ENCODE assay signal across 8 mouse cellular contexts in the genomic region with DNA sequence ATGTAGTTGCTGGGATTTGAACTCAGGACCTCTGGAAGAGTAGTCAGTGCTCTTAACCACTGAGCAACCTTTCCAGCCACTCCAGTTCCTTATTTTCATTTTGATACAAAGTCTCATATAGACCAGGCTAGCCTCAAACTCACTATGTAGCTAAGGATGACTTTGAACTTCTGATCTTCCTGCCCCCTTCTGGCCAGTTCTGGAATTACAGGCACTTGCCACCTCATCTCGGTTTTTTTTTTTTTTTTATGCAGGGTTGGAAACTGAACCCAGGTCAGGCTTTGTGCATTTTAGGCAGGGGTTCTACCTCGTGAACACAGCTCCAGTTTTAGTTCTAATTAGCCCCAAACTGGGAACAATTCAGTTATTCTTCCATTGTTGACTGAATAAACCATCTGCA. TPM values are rescaled to one million over a fixed set of nuclear protein-coding genes. Genes with fewer than 3 reads are reported as not detected.
DNase-seq lines count a peak whose midpoint lies in the region; ATAC-seq and TF ChIP-seq lines count a peak whose summit lies in the region.

No protein-coding gene starts in this region.

- H3K4me3 ChIP-seq in forebrain, postnatal 0 days (ENCODE audit: low read depth, low read length) = no peak overlapping the region
- H3K4me3 ChIP-seq in forebrain, embryonic 15.5 days = no peak overlapping the region
- no peak overlapping the region for H3K4me3 ChIP-seq in midbrain, postnatal 0 days (ENCODE audit: low read depth, low read length)
- no peak overlapping the region for H3K4me3 ChIP-seq in midbrain, embryonic 15.5 days
- no peak overlapping the region for H3K4me3 ChIP-seq in cerebellum, adult 2 months (replicated peaks; ENCODE audit: insufficient read depth, low read depth, low read length)

- H3K36me3 ChIP-seq in forebrain, postnatal 0 days (ENCODE audit: insufficient read depth) = no peaks in the 10 kb centered on the region
- H3K36me3 ChIP-seq in forebrain, embryonic 15.5 days = no peaks in the 10 kb centered on the region
- no peaks in the 10 kb centered on the region for H3K36me3 ChIP-seq in midbrain, postnatal 0 days (ENCODE audit: insufficient read depth, low read length)
- H3K36me3 ChIP-seq in midbrain, embryonic 15.5 days (replicated peaks) = no peaks in the 10 kb centered on the region

- H3K27me3 ChIP-seq in forebrain, postnatal 0 days (ENCODE audit: insufficient read depth, low read length) = no peaks in the 10 kb centered on the region
- no peaks in the 10 kb centered on the region for H3K27me3 ChIP-seq in forebrain, embryonic 15.5 days
- no peaks in the 10 kb centered on the region for H3K27me3 ChIP-seq in midbrain, postnatal 0 days (ENCODE audit: insufficient read depth, low read length)
- H3K27me3 ChIP-seq in midbrain, embryonic 15.5 days (replicated peaks) = no peaks in the 10 kb centered on the region
- no peaks in the 10 kb centered on the region for H3K27me3 ChIP-seq in cerebellum, adult 2 months (ENCODE audit: control insufficient read depth, insufficient read depth, low read length)

- H3K27ac ChIP-seq in forebrain, postnatal 0 days (ENCODE audit: low read depth, low read length) = no peak overlapping the region
- no peak overlapping the region for H3K27ac ChIP-seq in forebrain, embryonic 15.5 days (replicated peaks)
- no peak overlapping the region for H3K27ac ChIP-seq in midbrain, postnatal 0 days (ENCODE audit: low read depth, low read length)
- H3K27ac ChIP-seq in midbrain, embryonic 15.5 days = no peak overlapping the region
- no peak overlapping the region for H3K27ac ChIP-seq in cerebellum, adult 2 months (ENCODE audit: insufficient read depth, low read length)

- no peak overlapping the region for H3K4me2 ChIP-seq in forebrain, postnatal 0 days (ENCODE audit: low read depth)
- no peak overlapping the region for H3K4me2 ChIP-seq in forebrain, embryonic 15.5 days (replicated peaks)
- H3K4me2 ChIP-seq in midbrain, postnatal 0 days (ENCODE audit: low read depth, low read length, poor library complexity, severe bottlenecking) = no peak overlapping the region
- H3K4me2 ChIP-seq in midbrain, embryonic 15.5 days = no peak overlapping the region

- peak; percentile 71 for TF ChIP-seq CTCF in forebrain, postnatal 0 days (IDR thresholded peaks at IDR 0.05; ENCODE audit: low read depth)
- TF ChIP-seq CTCF in midbrain, postnatal 0 days (IDR thresholded peaks at IDR 0.05) = peak; percentile 74
- peak; percentile 43; the same call in 1 of the 2 replicates for TF ChIP-seq CTCF in cerebellum, adult 2 months (IDR thresholded peaks at IDR 0.05; ENCODE audit: borderline replicate concordance, insufficient read depth, low read depth, low read length)

- H3K9me3 ChIP-seq in forebrain, postnatal 0 days (ENCODE audit: low read length) = no peaks in the 10 kb centered on the region
- H3K9me3 ChIP-seq in forebrain, embryonic 15.5 days = no peaks in the 10 kb centered on the region
- H3K9me3 ChIP-seq in midbrain, postnatal 0 days (ENCODE audit: low read length) = no peaks in the 10 kb centered on the region
- no peaks in the 10 kb centered on the region for H3K9me3 ChIP-seq in midbrain, embryonic 15.5 days

- no peaks in the 10 kb centered on the region for H3K4me1 ChIP-seq in forebrain, postnatal 0 days (ENCODE audit: insufficient read depth)
- H3K4me1 ChIP-seq in forebrain, embryonic 15.5 days = peaks cover 12% of the 10 kb centered on the region
- peaks cover 7% of the 10 kb centered on the region; the same call in 1 of the 2 replicates for H3K4me1 ChIP-seq in midbrain, postnatal 0 days (ENCODE audit: insufficient read depth, low read length)
- peaks cover 11% of the 10 kb centered on the region for H3K4me1 ChIP-seq in midbrain, embryonic 15.5 days
- H3K4me1 ChIP-seq in cerebellum, adult 2 months (ENCODE audit: control insufficient read depth, insufficient read depth, low read length) = no peaks in the 10 kb centered on the region

- peak; percentile 60 for DNase-seq in forebrain, postnatal 0 days
- peak; percentile 31 for DNase-seq in midbrain, postnatal 0 days (ENCODE audit: low spot score)
- peak; percentile 45 to 68 for DNase-seq in cerebellum, adult 2 months
- DNase-seq in kidney, postnatal 25 days = peak; percentile 71 to 88
- DNase-seq in natural killer cell, adult 2 months (ENCODE audit: low spot score in 2 of 2) = peak; percentile 62 to 70
- DNase-seq in urinary bladder, postnatal 36 days (ENCODE audit: low spot score in 2 of 2) = no peak

- ATAC-seq in forebrain, postnatal 0 days = no peak
- ATAC-seq in forebrain, embryonic 15.5 days (replicated peaks) = no peak
- no peak for ATAC-seq in midbrain, postnatal 0 days (ENCODE audit: low FRiP score)
- no peak for ATAC-seq in midbrain, embryonic 15.5 days (replicated peaks)

- no peak overlapping the region for H3K9ac ChIP-seq in forebrain, postnatal 0 days
- H3K9ac ChIP-seq in forebrain, embryonic 15.5 days (replicated peaks) = no peak overlapping the region
- H3K9ac ChIP-seq in midbrain, postnatal 0 days (replicated peaks; ENCODE audit: low read length, poor library complexity, severe bottlenecking) = no peak overlapping the region
- no peak overlapping the region for H3K9ac ChIP-seq in midbrain, embryonic 15.5 days

- WGBS in forebrain, postnatal 0 days = 19% methylated on average over 2 of the region's 2 CpGs
- WGBS in forebrain, embryonic 15.5 days = 19% methylated on average over 2 of the region's 2 CpGs
- WGBS in midbrain, postnatal 0 days = 25% methylated on average over 2 of the region's 2 CpGs
- 21% methylated on average over 2 of the region's 2 CpGs for WGBS in midbrain, embryonic 15.5 days
- WGBS in cerebellum, adult 2 months = 7% methylated on average over 2 of the region's 2 CpGs

- no peak for TF ChIP-seq POLR2A in cerebellum, adult 2 months (IDR thresholded peaks at IDR 0.05; ENCODE audit: borderline replicate concordance, insufficient read depth, low read length)

RNA-seq across cellular contexts. Expression of gene Tmbim6, which starts 23.1 kb away (rescaled TPM):
- total RNA-seq in forebrain, postnatal 0 days (2014; rRNA removed) = 203 and 234 TPM in 2 replicates
- 269 and 312 TPM in 2 replicates for polyA plus RNA-seq in forebrain, postnatal 0 days (2015; fragmentation: Nextera tagmentation; extraction: Ambion mirVana)
- polyA plus RNA-seq in forebrain, embryonic 15.5 days (2015; fragmentation: Nextera tagmentation; extraction: Ambion mirVana) = 250 and 263 TPM in 2 replicates
- 270 and 327 TPM in 2 replicates for total RNA-seq in midbrain, postnatal 0 days (2014; rRNA removed)
- polyA plus RNA-seq in midbrain, postnatal 0 days (2015; fragmentation: Nextera tagmentation; extraction: Ambion mirVana) = 327 and 348 TPM in 2 replicates
- 276 and 282 TPM in 2 replicates for polyA plus RNA-seq in midbrain, embryonic 15.5 days (2015; fragmentation: Nextera tagmentation; extraction: Ambion mirVana)
- polyA plus RNA-seq in cerebellum, adult 2 months (2012; rRNA removed) = 401 and 418 TPM in 2 replicates

RNA-seq across cellular contexts. Expression of gene Nckap5l, which starts 41.8 kb away (rescaled TPM):
- 12.3 and 17.6 TPM in 2 replicates for total RNA-seq in forebrain, postnatal 0 days (2014; rRNA removed)
- 7.9 and 10.3 TPM in 2 replicates for polyA plus RNA-seq in forebrain, postnatal 0 days (2015; fragmentation: Nextera tagmentation; extraction: Ambion mirVana)
- 11.0 and 12.4 TPM in 2 replicates for polyA plus RNA-seq in forebrain, embryonic 15.5 days (2015; fragmentation: Nextera tagmentation; extraction: Ambion mirVana)
- total RNA-seq in midbrain, postnatal 0 days (2014; rRNA removed) = 20.2 and 24.1 TPM in 2 replicates
- polyA plus RNA-seq in midbrain, postnatal 0 days (2015; fragmentation: Nextera tagmentation; extraction: Ambion mirVana) = 11.4 and 12.2 TPM in 2 replicates
- 13.4 and 15.6 TPM in 2 replicates for polyA plus RNA-seq in midbrain, embryonic 15.5 days (2015; fragmentation: Nextera tagmentation; extraction: Ambion mirVana)
- 12.3 TPM in 2 replicates for polyA plus RNA-seq in cerebellum, adult 2 months (2012; rRNA removed)

RNA-seq across cellular contexts. Expression of gene Fmnl3, which starts 45.5 kb away (rescaled TPM):
- 11.2 and 14.2 TPM in 2 replicates for total RNA-seq in forebrain, postnatal 0 days (2014; rRNA removed)
- polyA plus RNA-seq in forebrain, postnatal 0 days (2015; fragmentation: Nextera tagmentation; extraction: Ambion mirVana) = 7.3 and 8.6 TPM in 2 replicates
- 9.9 and 10.2 TPM in 2 replicates for polyA plus RNA-seq in forebrain, embryonic 15.5 days (2015; fragmentation: Nextera tagmentation; extraction: Ambion mirVana)
- total RNA-seq in midbrain, postnatal 0 days (2014; rRNA removed) = 13.5 and 15.5 TPM in 2 replicates
- polyA plus RNA-seq in midbrain, postnatal 0 days (2015; fragmentation: Nextera tagmentation; extraction: Ambion mirVana) = 8.5 and 9.8 TPM in 2 replicates
- polyA plus RNA-seq in midbrain, embryonic 15.5 days (2015; fragmentation: Nextera tagmentation; extraction: Ambion mirVana) = 9.1 and 10.0 TPM in 2 replicates
- 10.0 and 10.7 TPM in 2 replicates for polyA plus RNA-seq in cerebellum, adult 2 months (2012; rRNA removed)

RNA-seq across cellular contexts. Expression of gene Bcdin3d, which starts 58.7 kb away (rescaled TPM):
- total RNA-seq in forebrain, postnatal 0 days (2014; rRNA removed) = 12.1 and 17.5 TPM in 2 replicates
- polyA plus RNA-seq in forebrain, postnatal 0 days (2015; fragmentation: Nextera tagmentation; extraction: Ambion mirVana) = 12.8 and 15.7 TPM in 2 replicates
- polyA plus RNA-seq in forebrain, embryonic 15.5 days (2015; fragmentation: Nextera tagmentation; extraction: Ambion mirVana) = 24.7 and 25.5 TPM in 2 replicates
- 11.7 and 12.4 TPM in 2 replicates for total RNA-seq in midbrain, postnatal 0 days (2014; rRNA removed)
- polyA plus RNA-seq in midbrain, postnatal 0 days (2015; fragmentation: Nextera tagmentation; extraction: Ambion mirVana) = 12.6 and 14.6 TPM in 2 replicates
- 21.5 and 23.0 TPM in 2 replicates for polyA plus RNA-seq in midbrain, embryonic 15.5 days (2015; fragmentation: Nextera tagmentation; extraction: Ambion mirVana)
- 11.6 and 12.4 TPM in 2 replicates for polyA plus RNA-seq in cerebellum, adult 2 months (2012; rRNA removed)

Comparison
In these comparisons a context has a peak if more than half of its experiments do, and no peak if none do; other contexts are left out.
1. DNase-seq: peak in forebrain, postnatal 0 days (single experiment), midbrain, postnatal 0 days (single experiment), cerebellum, adult 2 months (2 of 2), kidney, postnatal 25 days (2 of 2) and natural killer cell, adult 2 months (2 of 2); none in urinary bladder, postnatal 36 days (0 of 2).
2. Peak in every context shown above with its lines, with median percentiles within 50 percentile points of each other: CTCF ChIP-seq.